Mouse (Mus musculus) CD4-positive, CD25-positive, alpha-beta regulatory T cell, adult 4 months (primary cell): Measurements from ENCODE around the gene Uqcc2. TPM values are rescaled to one million over a fixed set of nuclear protein-coding genes. Genes with fewer than 3 reads are reported as not detected.

Experiments
- ATAC-seq: one replicate; pipeline ENCODE4 v1.8.0; 2017
- polyA plus RNA-seq, 2 experiments: library from polyadenylated mRNA; unstranded; fragments of 100-300 nt; shearing (Covaris generic); gene quantifications; one replicate each; pipeline ENCODE4 v1.2.1; 2017

The Uqcc2 gene
- polyA plus RNA-seq, 2 experiments from 2014 or later: 110 to 129 TPM

GRCm38 (mm10) chr17:27154256-27154655 lies 20.5 kb upstream of the Uqcc2 start:
- ATAC-seq: no peak

GRCm38 (mm10) chr17:27153773-27154193 lies 20.1 kb upstream of the Uqcc2 start:
- ATAC-seq: no peak

GRCm38 (mm10) chr17:27152976-27153723 lies 19.4 kb upstream of the Uqcc2 start:
- no peak for ATAC-seq

GRCm38 (mm10) chr17:27151411-27151810 lies 17.7 kb upstream of the Uqcc2 start:
- ATAC-seq: no peak

- ATAC-seq: no peak
These were observed 17.2 kb upstream of the Uqcc2 start for GRCm38 (mm10) chr17:27150871-27151270.

GRCm38 (mm10) chr17:27146323-27146923 lies 12.7 kb upstream of the Uqcc2 start:
- ATAC-seq: no peak

GRCm38 (mm10) chr17:27144152-27144551 lies 10.4 kb upstream of the Uqcc2 start:
- no peak for ATAC-seq

- ATAC-seq: no peak
These were observed 8.3 kb upstream of the Uqcc2 start for GRCm38 (mm10) chr17:27141971-27142450.

GRCm38 (mm10) chr17:27140262-27140661 lies 6.5 kb upstream of the Uqcc2 start:
- ATAC-seq: no peak

- ATAC-seq: no peak
These were observed 5.6 kb upstream of the Uqcc2 start for GRCm38 (mm10) chr17:27139304-27139703.

- no peak for ATAC-seq
These were observed 4.7 kb upstream of the Uqcc2 start for GRCm38 (mm10) chr17:27138396-27138795.

GRCm38 (mm10) chr17:27134715-27135114 lies 999 bp upstream of the Uqcc2 start:
- ATAC-seq: no peak

- no peak for ATAC-seq
These were observed 471 bp upstream of the Uqcc2 start for GRCm38 (mm10) chr17:27134187-27134586.

- ATAC-seq: no peak
These were observed 1.5 kb downstream of the Uqcc2 start for GRCm38 (mm10) chr17:27132238-27132637.

- ATAC-seq: no peak
These were observed 2.5 kb downstream of the Uqcc2 start for GRCm38 (mm10) chr17:27131240-27131665.

- ATAC-seq: no peak
These were observed 3.5 kb downstream of the Uqcc2 start for GRCm38 (mm10) chr17:27130246-27130645.

GRCm38 (mm10) chr17:27129819-27130218 lies 3.9 kb downstream of the Uqcc2 start:
- no peak for ATAC-seq

- no peak for ATAC-seq
These were observed 4.4 kb downstream of the Uqcc2 start for GRCm38 (mm10) chr17:27129291-27129690.

GRCm38 (mm10) chr17:27128189-27128588 lies 5.5 kb downstream of the Uqcc2 start:
- ATAC-seq: no peak

- no peak for ATAC-seq
These were observed 6.7 kb downstream of the Uqcc2 start for GRCm38 (mm10) chr17:27126974-27127373.

GRCm38 (mm10) chr17:27125669-27126202 lies 8.0 kb downstream of the Uqcc2 start:
- ATAC-seq: no peak

GRCm38 (mm10) chr17:27125185-27125584 lies 8.5 kb downstream of the Uqcc2 start:
- ATAC-seq: peak; percentile 64

- no peak for ATAC-seq
These were observed 9.8 kb downstream of the Uqcc2 start for GRCm38 (mm10) chr17:27123813-27124375.

GRCm38 (mm10) chr17:27123103-27123502 lies 10.6 kb downstream of the Uqcc2 start:
- ATAC-seq: no peak
